Mouse (Mus musculus): ENCODE data around the gene Fbxw7.

DNA sequence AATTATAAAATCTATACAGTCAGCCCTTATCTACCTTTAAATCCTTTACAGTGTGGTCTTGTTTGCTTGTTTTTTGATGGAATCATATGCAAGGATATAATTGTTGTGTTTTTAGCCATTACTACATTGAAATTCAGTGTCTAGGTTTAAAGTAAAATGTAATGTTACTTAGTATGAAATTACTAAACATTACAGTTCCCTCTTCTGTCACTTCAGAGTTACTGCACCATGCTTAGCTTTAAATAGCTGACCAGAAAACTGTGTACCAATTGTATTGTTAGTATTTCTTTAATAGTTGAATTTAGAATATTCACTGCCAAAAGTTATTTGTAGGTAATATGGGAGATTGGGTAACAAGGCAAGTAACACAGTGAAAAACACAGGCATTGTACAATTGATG is 55.1 kb downstream of the Fbxw7 start:
- TF ChIP-seq CTCF (IDR thresholded peaks at IDR 0.05; ENCODE audit: borderline replicate concordance, insufficient read depth, low read length) (no peak), POLR2A (IDR thresholded peaks at IDR 0.05; ENCODE audit: low read depth, low read length) (no peak)

Measured in embryonic fibroblast, embryonic 13.5 days (primary cell).